Mouse (Mus musculus): ENCODE results near the gene Aco1.

- no peak for TF ChIP-seq CTCF (IDR thresholded peaks at IDR 0.05; ENCODE audit: low read depth, low read length)
- no peak for TF ChIP-seq POLR2A (IDR thresholded peaks at IDR 0.05; ENCODE audit: extremely low read depth, insufficient read depth, low read length)
Observed at GRCm38 (mm10) chr4:40156582-40157499, 14.0 kb downstream of the Aco1 start.

Measured in liver, adult 2 months (tissue).